Mouse (Mus musculus) lung, embryonic 15.5 days (tissue): ENCODE results near the gene Cebpz. TPM values are rescaled to one million over a fixed set of nuclear protein-coding genes. Genes with fewer than 3 reads are reported as not detected.
A peak's percentile ranks its signal among the peaks of the same experiment; 100 is the strongest.

ENCODE experiments used
- ATAC-seq: fragments of 200-750 bp; cut with Nextera tagmentation; 2 replicates; pipeline ENCODE4 v1.8.0; 2017; ENCODE audit warnings: moderate number of reproducible peaks, borderline replicate concordance; ENCODE audit not compliant: low FRiP score, low TSS enrichment; ENCODE audit errors: extremely low read depth
- H3K27ac ChIP-seq: fragments of 300-500 bp; sonication (generic); 2 replicates; pipeline ENCODE4 v1.5.1; 2015; ENCODE audit warnings: moderate library complexity, mild to moderate bottlenecking, inconsistent platforms
- H3K27me3 ChIP-seq: fragments of 300-500 bp; sonication (generic); 2 replicates; pipeline ENCODE4 v1.6.1; 2015; ENCODE audit warnings: inconsistent platforms
- H3K36me3 ChIP-seq: fragments of 300-500 bp; sonication (generic); 2 replicates; pipeline ENCODE4 v1.6.1; 2015; ENCODE audit warnings: inconsistent platforms
- H3K4me1 ChIP-seq: fragments of 300-500 bp; sonication (generic); 2 replicates; pipeline ENCODE4 v1.6.1; 2015; ENCODE audit warnings: inconsistent platforms
- H3K4me2 ChIP-seq: fragments of 300-500 bp; sonication (generic); 2 replicates; pipeline ENCODE4 v1.6.1; 2015; ENCODE audit warnings: inconsistent platforms, mild to moderate bottlenecking, moderate library complexity
- H3K4me3 ChIP-seq: fragments of 300-500 bp; sonication (generic); 2 replicates; pipeline ENCODE4 v1.5.1; 2015; ENCODE audit warnings: mild to moderate bottlenecking, inconsistent platforms
- H3K9ac ChIP-seq: fragments of 300-500 bp; sonication (generic); 2 replicates; pipeline ENCODE4 v1.6.1; 2015; ENCODE audit warnings: inconsistent platforms
- H3K9me3 ChIP-seq: fragments of 300-500 bp; sonication (generic); 2 replicates; pipeline ENCODE4 v1.6.1; 2016; ENCODE audit warnings: inconsistent platforms
- WGBS: fragments of 180-500 bp; shearing (Covaris S2); methylation state at CpG from one replicate; pipeline ENCODE4 v1.1.7; 2015; 5-methylcytosine and 5-hydroxymethylcytosine counted together
- polyA plus RNA-seq: library from polyadenylated mRNA; unstranded; fragments of >200 nt; fragmentation: Nextera tagmentation; extraction: Ambion mirVana; gene quantifications from 2 replicates; pipeline ENCODE4 v1.2.1, GENCODE M21; 2015

Cebpz gene
- 46.4 and 47.3 TPM in 2 replicates for polyA plus RNA-seq

DNA sequence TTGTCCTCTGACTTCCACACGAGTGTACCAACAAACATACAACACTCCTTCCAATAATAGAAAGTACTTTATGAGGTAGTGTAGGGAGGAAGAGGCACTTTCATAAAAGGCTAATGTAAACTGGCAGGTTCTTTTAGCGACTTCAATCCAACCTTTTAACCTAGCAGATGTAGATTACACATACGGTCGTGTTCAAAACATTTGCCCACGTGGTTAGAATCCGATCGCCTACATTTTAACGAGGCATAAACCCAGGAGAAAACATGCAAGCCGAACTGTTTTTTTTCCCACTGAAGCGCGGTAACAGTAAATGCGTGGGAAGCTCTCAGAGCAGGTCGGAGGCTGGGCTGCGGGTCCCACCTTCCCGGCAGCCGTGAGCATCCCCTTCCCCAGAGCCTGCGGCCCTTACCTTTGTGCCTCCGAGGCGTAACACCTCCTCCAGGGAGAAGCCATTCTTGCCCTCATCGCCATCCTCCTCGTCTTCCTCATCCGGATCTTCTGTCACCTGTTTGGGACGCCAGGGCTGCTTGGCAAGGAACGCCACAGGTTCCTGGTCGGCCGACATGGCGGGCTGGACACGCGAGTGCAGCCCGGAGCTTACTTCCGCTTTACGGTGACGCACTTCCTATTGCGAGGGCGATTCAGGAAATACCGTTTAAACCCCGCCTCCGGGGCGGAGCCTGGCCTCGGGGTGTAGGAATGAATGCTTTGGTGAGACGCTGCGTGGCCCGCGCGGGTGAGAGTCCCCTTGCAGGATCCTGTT, at the start of gene Cebpz, which contains the start of gene Ndufaf7:
Gene Cebpz (minus strand): TSS at position 601 of the 763 bp plus-strand sequence.
Gene Ndufaf7 (plus strand): TSS at position 671 of the 763 bp plus-strand sequence.
- under 1% methylated on average over 45 of the region's 45 CpGs for WGBS
- ATAC-seq = peak; percentile 98; the same call in 1 of the 2 replicates
- Histone ChIP-seq H3K27me3 (no peaks in the 10 kb centered on the region), H3K36me3 (peaks cover 39% of the 10 kb centered on the region), H3K27ac (no peak within 1 kb of the TSS), H3K9me3 (no peaks in the 10 kb centered on the region), H3K4me3 (peak within 1 kb of the TSS; percentile 72), H3K4me1 (peaks cover 24% of the 10 kb centered on the region), H3K9ac (peak within 1 kb of the TSS; percentile 75), H3K4me2 (peak within 1 kb of the TSS; percentile 75)

DNA sequence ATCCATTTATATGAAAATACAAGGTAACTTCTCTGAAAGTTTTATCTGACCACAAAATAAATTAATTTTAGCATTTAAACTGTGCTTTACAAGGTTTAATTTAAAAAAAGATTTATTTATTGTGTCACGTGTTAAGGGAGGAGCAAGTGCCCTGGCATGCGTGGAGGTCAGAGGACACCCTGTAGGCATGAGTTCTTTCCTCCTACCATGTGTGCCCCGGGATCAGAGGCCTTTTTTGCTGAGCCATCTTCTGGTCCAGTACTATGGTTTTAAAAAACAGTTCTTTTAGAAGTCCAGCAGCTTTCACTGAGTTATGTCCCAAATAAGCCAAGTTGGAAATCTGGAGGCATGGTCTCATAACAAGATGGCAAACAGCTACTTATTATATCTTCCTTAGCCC, 46.9 kb upstream of the Cebpz start:
- no peak for ATAC-seq
- Histone ChIP-seq H3K27me3 (no peaks in the 10 kb centered on the region), H3K4me3 (no peak overlapping the region), H3K36me3 (peaks cover 36% of the 10 kb centered on the region), H3K4me1 (peaks cover 3% of the 10 kb centered on the region), H3K9me3 (no peaks in the 10 kb centered on the region), H3K4me2 (no peak overlapping the region), H3K27ac (no peak overlapping the region), H3K9ac (no peak overlapping the region)
- 90% methylated on average over 3 of the region's 3 CpGs for WGBS

DNA sequence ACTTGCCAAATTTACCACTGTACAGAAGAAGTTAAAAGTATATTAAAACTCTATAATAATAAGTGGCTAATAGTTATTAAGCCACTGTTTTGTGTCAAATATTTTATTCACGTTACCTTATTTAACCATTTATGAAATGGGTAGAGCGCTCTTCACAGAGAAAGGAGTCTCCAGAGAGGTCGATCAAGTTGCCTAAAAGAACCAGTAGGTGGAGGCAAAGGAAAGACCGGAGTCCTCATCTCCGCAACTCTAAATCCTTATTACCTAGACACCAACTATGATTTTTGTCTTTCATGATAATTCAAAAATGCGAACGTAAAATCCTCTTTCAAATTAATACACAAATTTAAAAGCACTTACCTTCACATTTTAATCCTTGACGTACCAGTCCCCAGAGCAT, 46.3 kb upstream of the Cebpz start:
- Histone ChIP-seq H3K27ac (no peak overlapping the region), H3K4me3 (no peak overlapping the region), H3K9me3 (no peaks in the 10 kb centered on the region), H3K4me1 (peaks cover 3% of the 10 kb centered on the region), H3K9ac (no peak overlapping the region), H3K27me3 (no peaks in the 10 kb centered on the region), H3K36me3 (peaks cover 36% of the 10 kb centered on the region), H3K4me2 (no peak overlapping the region)
- WGBS = 95% methylated on average over 8 of the region's 8 CpGs
- no peak for ATAC-seq

DNA sequence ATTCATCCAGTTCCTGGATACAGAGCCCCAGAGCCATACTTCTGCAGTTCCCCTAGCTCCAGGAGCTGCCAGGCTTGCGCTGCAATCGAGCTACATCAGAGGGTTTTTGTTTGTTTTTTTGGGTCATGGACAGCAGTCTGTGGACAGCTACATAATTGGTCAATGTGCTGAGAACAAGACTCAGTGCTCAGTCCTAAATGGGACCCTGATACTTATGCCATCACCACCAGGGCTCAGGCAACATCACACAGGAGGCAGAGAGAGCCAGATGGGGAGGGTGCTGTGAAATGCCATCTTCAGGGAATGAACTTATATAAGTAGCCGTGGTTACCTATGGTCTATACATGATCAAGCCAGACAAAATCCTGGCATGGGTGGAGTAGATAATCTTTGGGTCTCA, 31.6 kb upstream of the Cebpz start:
- no peak for ATAC-seq
- H3K9me3 ChIP-seq = no peaks in the 10 kb centered on the region
- 0 out of 2 replicates have a peak, but pooled peaks cover 3% of the 10 kb centered on the region for H3K4me1 ChIP-seq
- peaks cover 39% of the 10 kb centered on the region for H3K36me3 ChIP-seq
- WGBS = 65% methylated on average over 3 of the region's 3 CpGs
- H3K27ac ChIP-seq = no peak overlapping the region
- no peak overlapping the region for H3K4me3 ChIP-seq
- no peaks in the 10 kb centered on the region for H3K27me3 ChIP-seq
- H3K4me2 ChIP-seq = no peak overlapping the region
- no peak overlapping the region for H3K9ac ChIP-seq

DNA sequence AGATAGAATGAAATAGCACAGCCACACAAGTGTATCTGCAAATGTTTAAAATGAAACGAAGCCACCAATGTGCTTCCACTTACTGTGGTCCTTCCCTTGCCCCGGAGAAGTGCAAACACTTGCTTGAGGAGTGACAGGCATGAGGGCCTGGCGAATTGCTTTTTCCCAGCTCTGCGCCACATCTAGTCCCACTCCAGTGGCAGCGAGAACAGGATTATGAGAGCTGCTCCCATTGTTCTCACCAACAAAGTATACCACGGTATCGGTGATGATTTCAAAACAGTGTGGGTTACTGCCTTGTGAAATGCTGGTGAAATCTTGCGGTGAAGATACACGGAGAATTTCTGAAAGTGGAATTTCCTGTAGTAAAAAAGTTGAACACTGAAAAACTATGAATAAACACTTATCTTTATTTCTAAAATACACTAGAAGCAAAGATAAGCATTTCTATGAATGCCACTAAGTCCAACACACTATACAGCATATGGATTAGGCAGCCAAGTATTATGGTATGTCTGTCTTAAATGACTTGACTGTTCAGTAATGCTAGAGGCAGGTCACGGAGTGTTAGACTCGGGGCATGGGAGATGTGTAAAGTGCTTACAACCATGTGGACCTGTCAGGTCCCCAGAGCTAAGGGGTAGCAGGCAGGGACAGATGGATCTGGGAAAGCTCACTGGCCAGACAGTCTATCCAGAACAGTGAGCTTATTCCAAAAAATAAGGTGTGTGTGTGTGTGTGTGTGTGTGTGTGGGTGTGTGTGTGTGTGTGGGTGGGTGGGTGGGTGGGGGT, 29.4 kb upstream of the Cebpz start:
- Histone ChIP-seq H3K27me3 (no peaks in the 10 kb centered on the region), H3K9ac (no peak overlapping the region), H3K4me3 (no peak overlapping the region), H3K4me1 (0 out of 2 replicates have a peak, but pooled peaks cover 3% of the 10 kb centered on the region), H3K27ac (peak overlapping the region; percentile 47), H3K4me2 (no peak overlapping the region), H3K9me3 (no peaks in the 10 kb centered on the region), H3K36me3 (peaks cover 41% of the 10 kb centered on the region)
- peak; percentile 57; the same call in 1 of the 2 replicates for ATAC-seq
- WGBS = 63% methylated on average over 11 of the region's 11 CpGs

DNA sequence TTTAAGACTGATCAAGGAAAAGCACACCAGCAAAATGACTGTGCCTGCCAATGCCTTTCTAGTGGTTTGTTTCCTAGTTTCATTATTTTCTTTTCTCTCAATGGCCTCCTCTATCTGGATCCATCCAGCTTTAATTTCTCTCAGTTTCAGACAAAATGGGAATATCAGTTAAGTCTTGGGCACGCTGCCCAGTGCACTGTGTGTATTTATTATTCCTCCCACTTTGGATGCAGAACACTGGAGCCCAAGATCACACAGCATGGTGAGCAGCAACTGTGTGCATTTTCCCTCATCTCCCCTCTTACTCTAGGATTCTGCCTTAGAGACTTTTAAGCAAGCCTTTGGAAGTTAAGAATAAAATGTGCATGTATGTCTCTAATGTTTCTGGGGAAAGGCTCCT, 27.5 kb upstream of the Cebpz start:
- Histone ChIP-seq H3K27me3 (no peaks in the 10 kb centered on the region), H3K4me2 (no peak overlapping the region), H3K4me1 (0 out of 2 replicates have a peak, but pooled peaks cover 3% of the 10 kb centered on the region), H3K9me3 (no peaks in the 10 kb centered on the region), H3K4me3 (no peak overlapping the region), H3K9ac (no peak overlapping the region), H3K36me3 (peaks cover 49% of the 10 kb centered on the region), H3K27ac (no peak overlapping the region)
- WGBS = 88% methylated on average over 1 of the region's 1 CpGs
- no peak for ATAC-seq

DNA sequence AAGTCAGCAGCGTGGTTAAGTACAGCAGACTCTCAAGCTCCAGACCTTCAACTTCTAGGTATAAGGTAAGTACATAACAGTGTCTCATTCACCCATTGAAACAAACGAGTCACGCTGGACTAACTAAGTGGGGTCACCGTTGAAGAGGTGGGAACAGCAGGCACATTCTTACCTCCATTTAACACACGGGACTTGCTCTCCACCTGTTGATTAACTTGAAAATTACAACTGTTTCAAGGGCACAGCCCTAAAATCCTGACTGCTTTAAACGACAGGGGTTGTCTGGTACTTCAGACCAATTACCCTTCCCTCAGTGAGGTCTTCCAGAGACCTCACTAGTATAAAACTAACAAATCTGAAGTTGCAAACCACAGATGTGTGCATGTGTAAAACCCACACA, 22.6 kb upstream of the Cebpz start:
- Histone ChIP-seq H3K4me1 (no peaks in the 10 kb centered on the region), H3K36me3 (peaks cover 69% of the 10 kb centered on the region), H3K27me3 (no peaks in the 10 kb centered on the region), H3K4me2 (no peak overlapping the region), H3K9me3 (no peaks in the 10 kb centered on the region), H3K9ac (no peak overlapping the region), H3K4me3 (no peak overlapping the region), H3K27ac (no peak overlapping the region)
- no peak for ATAC-seq
- 64% methylated on average over 6 of the region's 6 CpGs for WGBS

DNA sequence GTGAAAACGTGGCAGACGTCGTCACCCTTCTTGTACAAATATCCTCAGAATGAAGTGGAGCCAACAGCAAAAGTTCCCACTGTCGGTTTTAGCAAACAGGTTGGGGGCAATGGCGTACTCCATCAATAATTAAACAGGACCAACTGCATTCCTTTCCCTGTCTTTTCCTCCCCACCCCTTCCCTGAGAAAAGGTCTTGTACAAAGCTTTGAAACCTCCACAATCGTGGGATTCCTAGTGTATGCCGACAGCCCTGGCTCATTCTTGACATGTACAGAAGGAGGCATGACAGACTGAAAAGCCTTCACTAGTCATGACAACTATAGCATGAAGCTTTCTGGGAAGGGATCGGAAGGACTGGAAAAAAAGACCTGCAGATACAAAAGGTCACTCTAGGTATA, 16.4 kb upstream of the Cebpz start:
- H3K27me3 ChIP-seq = no peaks in the 10 kb centered on the region
- 61% methylated on average over 8 of the region's 8 CpGs for WGBS
- no peak overlapping the region for H3K4me3 ChIP-seq
- H3K9ac ChIP-seq = no peak overlapping the region
- peaks cover 3% of the 10 kb centered on the region; the same call in 1 of the 2 replicates for H3K4me1 ChIP-seq
- H3K9me3 ChIP-seq = no peaks in the 10 kb centered on the region
- peak; percentile 64; the same call in 1 of the 2 replicates for ATAC-seq
- H3K36me3 ChIP-seq = peaks cover 77% of the 10 kb centered on the region
- H3K4me2 ChIP-seq = no peak overlapping the region
- peak overlapping the region; percentile 60 for H3K27ac ChIP-seq

DNA sequence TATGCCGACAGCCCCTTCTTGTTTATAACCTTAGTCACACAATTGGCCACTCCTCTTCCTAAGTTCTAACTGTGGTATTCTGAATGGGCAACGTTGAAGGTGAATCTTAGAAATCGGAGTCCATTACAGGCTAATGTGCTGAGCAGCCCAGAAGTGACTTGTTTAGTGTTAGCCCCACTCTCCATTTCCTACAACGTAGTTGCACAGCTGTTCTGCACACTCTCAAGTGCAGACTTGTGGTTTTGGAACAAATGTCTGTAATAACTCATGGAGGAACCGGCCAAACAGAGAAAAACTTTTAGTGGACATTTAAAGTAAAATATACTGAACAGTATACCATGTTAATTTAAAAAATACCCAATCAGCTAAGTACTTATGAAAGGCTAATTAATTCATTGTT, 15.2 kb upstream of the Cebpz start:
- Histone ChIP-seq H3K9me3 (no peaks in the 10 kb centered on the region), H3K9ac (no peak overlapping the region), H3K4me1 (peaks cover 3% of the 10 kb centered on the region; the same call in 1 of the 2 replicates), H3K36me3 (peaks cover 76% of the 10 kb centered on the region), H3K4me2 (no peak overlapping the region), H3K27ac (no peak overlapping the region), H3K27me3 (no peaks in the 10 kb centered on the region), H3K4me3 (no peak overlapping the region)
- ATAC-seq = no peak
- WGBS = 88% methylated on average over 5 of the region's 5 CpGs

DNA sequence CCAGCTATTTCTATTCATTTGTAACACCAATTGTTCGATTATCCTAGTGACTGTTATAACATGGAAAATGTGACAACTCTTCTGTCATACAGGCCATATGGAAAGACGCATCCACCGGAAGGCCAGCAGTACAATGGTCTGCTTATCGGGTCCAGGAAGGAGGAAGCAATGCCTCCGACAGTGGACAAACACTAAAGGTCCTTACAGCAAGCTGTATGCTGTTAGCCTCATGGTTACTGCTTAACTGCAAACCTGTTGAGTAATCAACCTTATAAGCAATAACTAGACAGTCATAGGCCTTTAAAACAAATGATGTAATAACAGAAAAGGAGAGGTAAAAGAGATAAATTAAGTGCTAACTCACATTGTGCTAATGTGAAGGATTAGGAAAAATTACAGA, 14.4 kb upstream of the Cebpz start:
- Histone ChIP-seq H3K36me3 (peaks cover 76% of the 10 kb centered on the region), H3K9me3 (no peaks in the 10 kb centered on the region), H3K4me3 (no peak overlapping the region), H3K4me1 (peaks cover 3% of the 10 kb centered on the region; the same call in 1 of the 2 replicates), H3K4me2 (no peak overlapping the region), H3K9ac (no peak overlapping the region), H3K27me3 (no peaks in the 10 kb centered on the region), H3K27ac (no peak overlapping the region)
- ATAC-seq = no peak
- 89% methylated on average over 5 of the region's 5 CpGs for WGBS

DNA sequence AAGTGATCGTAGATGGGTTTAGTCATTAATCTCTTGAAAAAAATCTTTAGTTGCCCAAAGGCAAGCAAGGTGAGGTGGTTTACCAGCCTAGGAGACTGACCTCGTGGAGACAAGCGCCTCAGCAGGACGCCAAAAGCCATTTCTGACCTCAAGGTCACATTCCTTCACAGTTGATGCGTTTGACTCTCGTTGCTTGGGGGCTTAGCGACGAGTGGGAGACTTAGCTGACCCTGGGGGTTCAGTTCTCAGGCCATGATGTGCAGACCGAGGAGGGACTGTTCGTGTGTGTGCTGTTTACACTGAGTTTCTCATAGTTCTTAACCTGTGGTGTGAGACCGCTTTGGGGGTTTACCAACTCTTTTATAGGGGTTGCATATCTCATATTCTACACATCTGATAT, 5.7 kb upstream of the Cebpz start:
- no peaks in the 10 kb centered on the region for H3K9me3 ChIP-seq
- H3K27ac ChIP-seq = no peak overlapping the region
- no peaks in the 10 kb centered on the region for H3K27me3 ChIP-seq
- peaks cover 30% of the 10 kb centered on the region for H3K36me3 ChIP-seq
- ATAC-seq = no peak
- no peak overlapping the region for H3K4me3 ChIP-seq
- H3K4me2 ChIP-seq = no peak overlapping the region
- H3K9ac ChIP-seq = no peak overlapping the region
- 42% methylated on average over 11 of the region's 11 CpGs for WGBS
- 0 out of 2 replicates have a peak, but pooled peaks cover 3% of the 10 kb centered on the region for H3K4me1 ChIP-seq

DNA sequence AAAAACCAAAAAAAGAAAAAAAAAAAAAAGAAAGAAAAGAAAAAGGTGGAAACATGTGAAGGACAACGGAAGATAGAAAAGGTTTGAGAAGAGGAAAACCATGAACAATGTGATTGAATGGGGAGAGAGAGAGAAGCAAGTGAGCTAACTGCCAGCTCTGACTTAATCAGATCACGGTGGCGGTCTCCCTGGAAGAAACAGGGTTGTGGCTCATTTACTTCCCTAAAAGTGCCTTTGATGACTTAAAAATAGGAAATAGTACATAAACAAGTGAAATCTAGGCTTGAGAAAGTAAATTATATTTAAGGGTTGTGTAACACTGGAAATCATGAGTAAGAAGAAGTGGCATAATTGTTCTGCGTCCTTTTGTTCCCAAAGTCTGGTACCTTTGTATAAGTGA, 2.1 kb upstream of the Cebpz start:
- Histone ChIP-seq H3K27ac (no peak overlapping the region), H3K4me1 (peaks cover 18% of the 10 kb centered on the region), H3K36me3 (peaks cover 37% of the 10 kb centered on the region), H3K9me3 (no peaks in the 10 kb centered on the region), H3K9ac (no peak overlapping the region), H3K4me2 (no peak overlapping the region), H3K27me3 (no peaks in the 10 kb centered on the region), H3K4me3 (no peak overlapping the region)
- WGBS = 88% methylated on average over 4 of the region's 4 CpGs
- ATAC-seq = no peak
